Mouse (Mus musculus): ENCODE measurements around the gene Cfap74. TPM values are rescaled to one million over a fixed set of nuclear protein-coding genes. Genes with fewer than 3 reads are reported as not detected.

Cfap74 gene
- 4.8 TPM for polyA plus RNA-seq (2017; shearing (Covaris generic))

GRCm38 (mm10) chr4:155409058-155409776 lies at the start of gene Cfap74:
Cfap74 (plus strand) TSS chr4:155409190.

GRCm38 (mm10) chr4:155361303-155361791 lies 47.6 kb upstream of the Cfap74 start, which contains the start of gene Prkcz:
Prkcz (minus strand) TSS chr4:155361361.

GRCm38 (mm10) chr4:155397511-155398221 lies 11.3 kb upstream of the Cfap74 start, which contains the start of gene Gabrd:
Gabrd (minus strand) TSS chr4:155398112.

GRCm38 (mm10) chr4:155468952-155469351 lies 60.0 kb downstream of the Cfap74 start, which contains the start of gene Tmem52:
Tmem52 (plus strand) TSS chr4:155469114.

GRCm38 (mm10) chr4:155490990-155491504 lies 82.1 kb downstream of the Cfap74 start, which contains the start of gene Gnb1:
Gnb1 (plus strand) TSS chr4:155491361.

Other genes with a start within 250 kb of the Cfap74 start
- gene Ski, start 186.6 kb upstream of the Cfap74 start, polyA plus RNA-seq (2017; shearing (Covaris generic)): 11.1 TPM
- gene Faap20, start 159.4 kb upstream of the Cfap74 start, polyA plus RNA-seq (2017; shearing (Covaris generic)): 118 TPM
- 37.8 TPM for gene Prkcz, start 47.8 kb upstream of the Cfap74 start, polyA plus RNA-seq (2017; shearing (Covaris generic))
- 0.72 TPM for gene Gabrd, start 11.1 kb upstream of the Cfap74 start, polyA plus RNA-seq (2017; shearing (Covaris generic))
- not detected for gene Tmem52, start 59.9 kb downstream of the Cfap74 start, polyA plus RNA-seq (2017; shearing (Covaris generic))
- gene Gnb1, start 82.2 kb downstream of the Cfap74 start, polyA plus RNA-seq (2017; shearing (Covaris generic)): 21.1 TPM
- 138 TPM for gene Nadk, start 153.2 kb downstream of the Cfap74 start, polyA plus RNA-seq (2017; shearing (Covaris generic))
- 13.5 TPM for gene Slc35e2, start 192.2 kb downstream of the Cfap74 start, polyA plus RNA-seq (2017; shearing (Covaris generic))
- gene Cdk11b, start 215.7 kb downstream of the Cfap74 start, polyA plus RNA-seq (2017; shearing (Covaris generic)): 120 TPM
- gene Gm10563, start 236.2 kb downstream of the Cfap74 start, polyA plus RNA-seq (2017; shearing (Covaris generic)): 1.9 TPM
- 0.54 TPM for gene Mmp23, start 244.2 kb downstream of the Cfap74 start, polyA plus RNA-seq (2017; shearing (Covaris generic))

Data from activated CD4-positive, CD25-positive, alpha-beta regulatory T cell, adult 9 weeks (primary cell).